ENCODE assay signal across 9 mouse cellular contexts in genomic region chr4:127987784-127988455, GRCm38 (mm10). TPM values are rescaled to one million over a fixed set of nuclear protein-coding genes. Genes with fewer than 3 reads are reported as not detected.
DNase-seq lines count a peak whose midpoint lies in the region; ATAC-seq lines count a peak whose summit lies in the region.
"Had no signal": no experiment of that assay in that cellular context is flagged by ENCODE, and none has a peak within 500 bp of the region (broad histone marks: within the 10 kb centered on the region; RNA-seq: fewer than 3 reads in every experiment).

Gene Csmd2, plus strand, starts transcription at chr4:127987857.

- intact Hi-C loops in left cerebral cortex, postnatal 25 days (cut with DNase I) = loop anchor here (2.0 to 5.0 kb wide), 4 partner anchors 161 to 621 kb away; no protein-coding TSS in a partner anchor
- intact Hi-C loops in heart, postnatal 36 days (cut with DNase I) = no loop called here

- H3K9ac ChIP-seq in kidney, embryonic 15.5 days = no peak within 1 kb of the TSS

- H3K27ac ChIP-seq in kidney, embryonic 15.5 days = no peak within 1 kb of the TSS

- peaks cover 70% of the 10 kb centered on the region for H3K27me3 ChIP-seq in kidney, embryonic 15.5 days

- peak within 1 kb of the TSS; percentile 80 for H3K4me2 ChIP-seq in kidney, embryonic 15.5 days

- H3K36me3 ChIP-seq in kidney, embryonic 15.5 days = no peaks in the 10 kb centered on the region

- H3K9me3 ChIP-seq in kidney, embryonic 15.5 days (replicated peaks) = no peaks in the 10 kb centered on the region

- DNase-seq in kidney, postnatal 36 days = no peak
- DNase-seq in cerebellum, adult 8-10 months = peak; percentile 70
- DNase-seq in frontal cortex, adult 2 months (ENCODE audit: extremely low spot score in 1 of 2, low spot score in 1 of 2) = peak in 1 of 2 experiments; percentile 81
- peak; percentile 74 to 82 for DNase-seq in left cerebral cortex, postnatal 25 days (ENCODE audit: low spot score in 2 of 2)
- DNase-seq in retina, postnatal 1 day = peak; percentile 91
- no peak for DNase-seq in gastrocnemius, adult 18-20 months (ENCODE audit: low spot score)
- no peak for DNase-seq in heart, postnatal 36 days

- ATAC-seq in kidney, embryonic 15.5 days (replicated peaks; ENCODE audit: low FRiP score) = peak; percentile 35; the same call in 1 of the 2 replicates

- H3K4me1 ChIP-seq in kidney, embryonic 15.5 days = peaks cover 22% of the 10 kb centered on the region

- WGBS in kidney, embryonic 15.5 days = 1% methylated on average over 57 of the region's 65 CpGs

- peak within 1 kb of the TSS; percentile 46 for H3K4me3 ChIP-seq in kidney, embryonic 15.5 days (replicated peaks)

RNA-seq across cellular contexts. Expression of gene Csmd2, which starts in this region (rescaled TPM):
- polyA plus RNA-seq in kidney, embryonic 15.5 days (2015; fragmentation: Nextera tagmentation; extraction: Ambion mirVana) = 0.18 and 0.23 TPM in 2 replicates
- polyA plus RNA-seq in frontal cortex, adult 2 months (2012; rRNA removed) = 35.0 and 35.6 TPM in 2 replicates
- 10 to 100 TPM; 62.7 to 64.6 TPM for total RNA-seq in left cerebral cortex, postnatal 25 days (2021)
- total RNA-seq in gastrocnemius, adult 18-20 months (2021) = not detected
- total RNA-seq in heart, postnatal 36 days (2021) = under 1 TPM in 1 of 2 experiments, not detected in 1; 0.08 TPM
- total RNA-seq: liver, adult 2 months had no signal
- polyA plus RNA-seq: liver, adult 2 months had no signal

Comparison
In these comparisons a context has a peak if more than half of its experiments do, and no peak if none do; other contexts are left out.
1. RNA of gene Csmd2 (total RNA-seq): 62.7 to 64.6 TPM in left cerebral cortex, postnatal 25 days; 0.08 TPM in heart, postnatal 36 days and not detected in gastrocnemius, adult 18-20 months; every median in the first group is over 10 times any median in the second.
2. RNA of gene Csmd2 (polyA plus RNA-seq): 35.0 to 35.6 TPM in frontal cortex, adult 2 months; 0.18 to 0.23 TPM in kidney, embryonic 15.5 days; every median in the first group is over 10 times any median in the second.
3. Peak in ATAC-seq, H3K4me3 ChIP-seq and H3K4me2 ChIP-seq in kidney, embryonic 15.5 days; RNA of the gene not detected or under 1 TPM.
4. DNase-seq: peak in cerebellum, adult 8-10 months (single experiment), left cerebral cortex, postnatal 25 days (2 of 2) and retina, postnatal 1 day (single experiment); none in kidney, postnatal 36 days (0 of 2), gastrocnemius, adult 18-20 months (single experiment) and heart, postnatal 36 days (0 of 2).